Mouse (Mus musculus): ENCODE results near the gene Ccl21a. TPM values are rescaled to one million over a fixed set of nuclear protein-coding genes. Genes with fewer than 3 reads are reported as not detected.
"Not testable (repeated sequence)": the region's sequence is repeated elsewhere in the genome, so short reads cannot be mapped to it uniquely, and the experiment has no call there.

Gene Ccl21a
- 3.1 TPM in 1 of 2 replicates, not detected in the other for total RNA-seq (2014; rRNA removed)
- 0.24 and 0.79 TPM in 2 replicates for polyA plus RNA-seq (2015; fragmentation: Nextera tagmentation; extraction: Ambion mirVana)

GRCm38 (mm10) chr4:42773893-42774292, at the start of gene Ccl21a:
Gene Ccl21a (minus strand): TSS chr4:42773993.
- H3K36me3 ChIP-seq (ENCODE audit: insufficient read depth, low read length); ATAC-seq; DNase-seq (ENCODE audit: low spot score); H3K27ac ChIP-seq; H3K9me3 ChIP-seq (ENCODE audit: low read length); H3K4me1 ChIP-seq (ENCODE audit: insufficient read depth, low read length); H3K4me3 ChIP-seq (ENCODE audit: low read length); H3K27me3 ChIP-seq (ENCODE audit: insufficient read depth, low read length); H3K4me2 ChIP-seq (ENCODE audit: low read depth, low read length); H3K9ac ChIP-seq (replicated peaks; ENCODE audit: low read length): not testable (repeated sequence)
- no CpG with 5 or more reads among the region's 5 CpGs for WGBS

- H3K27me3 ChIP-seq (ENCODE audit: insufficient read depth, low read length); ATAC-seq: not testable (repeated sequence)
- no CpG with 5 or more reads among the region's 6 CpGs for WGBS
These were observed 17.3 kb downstream of the Ccl21a start, which contains the start of gene Ccl19 for GRCm38 (mm10) chr4:42756477-42756876. Gene Ccl19 (minus strand): TSS chr4:42756577.

GRCm38 (mm10) chr4:42735245-42735644, 38.5 kb downstream of the Ccl21a start, which contains the start of gene 4930578G10Rik:
Gene 4930578G10Rik (plus strand): TSS chr4:42735545.
- not testable (repeated sequence) for ATAC-seq; DNase-seq (ENCODE audit: low spot score)
- no CpG with 5 or more reads among the region's 13 CpGs for WGBS

More at GRCm38 (mm10) chr4:42756477-42756876, 17.3 kb downstream of the Ccl21a start, which contains the start of gene Ccl19:
- H3K9ac ChIP-seq (replicated peaks; ENCODE audit: low read length); H3K9me3 ChIP-seq (ENCODE audit: low read length); H3K36me3 ChIP-seq (ENCODE audit: insufficient read depth, low read length); H3K4me1 ChIP-seq (ENCODE audit: insufficient read depth, low read length); H3K4me3 ChIP-seq (ENCODE audit: low read length); DNase-seq (ENCODE audit: low spot score); H3K27ac ChIP-seq; H3K4me2 ChIP-seq (ENCODE audit: low read depth, low read length): not testable (repeated sequence)

More at GRCm38 (mm10) chr4:42735245-42735644, 38.5 kb downstream of the Ccl21a start, which contains the start of gene 4930578G10Rik:
- H3K9ac ChIP-seq (replicated peaks; ENCODE audit: low read length); H3K9me3 ChIP-seq (ENCODE audit: low read length); H3K36me3 ChIP-seq (ENCODE audit: insufficient read depth, low read length); H3K27me3 ChIP-seq (ENCODE audit: insufficient read depth, low read length); H3K4me1 ChIP-seq (ENCODE audit: insufficient read depth, low read length); H3K4me3 ChIP-seq (ENCODE audit: low read length); H3K27ac ChIP-seq; H3K4me2 ChIP-seq (ENCODE audit: low read depth, low read length): not testable (repeated sequence)

Other genes starting within 250 kb of the Ccl21a start
- gene Fam205a2, start 245.8 kb downstream of the Ccl21a start, total RNA-seq (2014; rRNA removed): 1.8 TPM in 1 of 2 replicates, not detected in the other
- gene Fam205a2, start 245.8 kb downstream of the Ccl21a start, polyA plus RNA-seq (2015; fragmentation: Nextera tagmentation; extraction: Ambion mirVana): not detected in 2 replicates
- gene Gm10591, start 161.8 kb downstream of the Ccl21a start, total RNA-seq (2014; rRNA removed): not detected in 2 replicates
- not detected in 2 replicates for gene Gm10591, start 161.8 kb downstream of the Ccl21a start, polyA plus RNA-seq (2015; fragmentation: Nextera tagmentation; extraction: Ambion mirVana)
- not detected in 2 replicates for gene Gm2564, start 144.3 kb downstream of the Ccl21a start, total RNA-seq (2014; rRNA removed)
- 0.68 and 1.0 TPM in 2 replicates for gene Gm2564, start 144.3 kb downstream of the Ccl21a start, polyA plus RNA-seq (2015; fragmentation: Nextera tagmentation; extraction: Ambion mirVana)
- not detected in 2 replicates for gene Ccl27b, start 118.7 kb downstream of the Ccl21a start, total RNA-seq (2014; rRNA removed)
- gene Ccl27b, start 118.7 kb downstream of the Ccl21a start, polyA plus RNA-seq (2015; fragmentation: Nextera tagmentation; extraction: Ambion mirVana): 1.1 TPM in 1 of 2 replicates, not detected in the other
- not detected in 2 replicates for gene Il11ra2, start 112.1 kb downstream of the Ccl21a start, total RNA-seq (2014; rRNA removed)
- gene Il11ra2, start 112.1 kb downstream of the Ccl21a start, polyA plus RNA-seq (2015; fragmentation: Nextera tagmentation; extraction: Ambion mirVana): not detected in 2 replicates
- gene 4930578G10Rik, start 38.4 kb downstream of the Ccl21a start, total RNA-seq (2014; rRNA removed): not detected in 2 replicates
- 0.63 and 0.70 TPM in 2 replicates for gene 4930578G10Rik, start 38.4 kb downstream of the Ccl21a start, polyA plus RNA-seq (2015; fragmentation: Nextera tagmentation; extraction: Ambion mirVana)
- gene Ccl19, start 17.4 kb downstream of the Ccl21a start, total RNA-seq (2014; rRNA removed): not detected in 2 replicates
- gene Ccl19, start 17.4 kb downstream of the Ccl21a start, polyA plus RNA-seq (2015; fragmentation: Nextera tagmentation; extraction: Ambion mirVana): 0.74 and 0.83 TPM in 2 replicates
- 0.07 TPM in 1 of 2 replicates, not detected in the other for gene Fam205a1, start 79.9 kb upstream of the Ccl21a start, total RNA-seq (2014; rRNA removed)
- 0.15 TPM in 1 of 2 replicates, not detected in the other for gene Fam205a1, start 79.9 kb upstream of the Ccl21a start, polyA plus RNA-seq (2015; fragmentation: Nextera tagmentation; extraction: Ambion mirVana)
- gene Gm12394, start 82.8 kb upstream of the Ccl21a start, total RNA-seq (2014; rRNA removed): 0.05 TPM in 1 of 2 replicates, not detected in the other
- gene Gm12394, start 82.8 kb upstream of the Ccl21a start, polyA plus RNA-seq (2015; fragmentation: Nextera tagmentation; extraction: Ambion mirVana): 0.55 and 0.68 TPM in 2 replicates
- gene Fam205c, start 100.2 kb upstream of the Ccl21a start, total RNA-seq (2014; rRNA removed): not detected in 2 replicates
- 4.7 TPM in 2 replicates for gene Fam205c, start 100.2 kb upstream of the Ccl21a start, polyA plus RNA-seq (2015; fragmentation: Nextera tagmentation; extraction: Ambion mirVana)
- gene Phf24, start 142.7 kb upstream of the Ccl21a start, total RNA-seq (2014; rRNA removed): 123 and 130 TPM in 2 replicates
- gene Phf24, start 142.7 kb upstream of the Ccl21a start, polyA plus RNA-seq (2015; fragmentation: Nextera tagmentation; extraction: Ambion mirVana): 33.9 and 38.6 TPM in 2 replicates
- gene Dnajb5, start 175.8 kb upstream of the Ccl21a start, total RNA-seq (2014; rRNA removed): 88.0 and 96.9 TPM in 2 replicates
- gene Dnajb5, start 175.8 kb upstream of the Ccl21a start, polyA plus RNA-seq (2015; fragmentation: Nextera tagmentation; extraction: Ambion mirVana): 28.1 and 33.4 TPM in 2 replicates
- not detected in 2 replicates for gene 1700022I11Rik, start 195.6 kb upstream of the Ccl21a start, total RNA-seq (2014; rRNA removed)
- 0.37 and 0.60 TPM in 2 replicates for gene 1700022I11Rik, start 195.6 kb upstream of the Ccl21a start, polyA plus RNA-seq (2015; fragmentation: Nextera tagmentation; extraction: Ambion mirVana)
- gene Vcp, start 226.5 kb upstream of the Ccl21a start, total RNA-seq (2014; rRNA removed): 187 and 191 TPM in 2 replicates
- 445 and 455 TPM in 2 replicates for gene Vcp, start 226.5 kb upstream of the Ccl21a start, polyA plus RNA-seq (2015; fragmentation: Nextera tagmentation; extraction: Ambion mirVana)
- 10.5 and 13.1 TPM in 2 replicates for gene Fancg, start 236.5 kb upstream of the Ccl21a start, total RNA-seq (2014; rRNA removed)
- 14.2 and 14.5 TPM in 2 replicates for gene Fancg, start 236.5 kb upstream of the Ccl21a start, polyA plus RNA-seq (2015; fragmentation: Nextera tagmentation; extraction: Ambion mirVana)

Measured in hindbrain, postnatal 0 days (tissue).